Mouse (Mus musculus): ENCODE results near the gene Zzz3.

DNA sequence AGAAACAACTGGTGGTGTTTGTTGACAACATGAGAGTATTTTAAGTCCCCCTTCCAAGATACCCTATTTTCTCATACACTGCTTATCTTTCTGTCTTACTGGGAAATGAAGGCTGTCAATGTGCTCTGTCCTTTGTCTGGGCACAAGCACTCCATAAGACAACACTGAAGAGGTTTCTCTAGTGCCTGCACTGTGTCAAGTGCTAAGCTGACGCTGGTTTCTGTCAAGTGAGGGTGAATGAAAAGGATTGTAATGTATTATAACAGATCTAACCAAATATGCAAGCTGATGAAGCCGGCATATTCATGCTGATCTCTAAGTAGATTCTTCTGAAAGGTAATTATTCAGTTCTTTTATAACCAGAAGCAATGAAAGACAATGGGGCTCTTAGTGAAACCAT, 98.5 kb downstream of the Zzz3 start:
- no peak for TF ChIP-seq CTCF (IDR thresholded peaks at IDR 0.05)
- no peak for TF ChIP-seq EP300 (IDR thresholded peaks at IDR 0.05)

All from lung, postnatal 0 days (tissue).